Mouse (Mus musculus) thymus, postnatal 0 days (tissue): ENCODE data around the gene Alg14. TPM values are rescaled to one million over a fixed set of nuclear protein-coding genes. Genes with fewer than 3 reads are reported as not detected.

Experiments
- DNase-seq: peaks from one replicate; pipeline ENCODE4 v3.0.0-alpha.2; 2015; ENCODE audit warnings: low spot score
- polyA plus RNA-seq: library from polyadenylated mRNA; unstranded; fragments of >200 nt; fragmentation: Nextera tagmentation; extraction: Ambion mirVana; gene quantifications from 2 replicates; pipeline ENCODE4 v1.2.1, GENCODE M21; 2015

Gene Alg14
- polyA plus RNA-seq, 1 experiment from 2014 or later, result 28.1 TPM

GRCm38 (mm10) chr3:121277009-121277408 is 14.6 kb upstream of the Alg14 start:
- DNase-seq, result no peak

GRCm38 (mm10) chr3:121277557-121277956 is 14.0 kb upstream of the Alg14 start:
- no peak for DNase-seq

DNA sequence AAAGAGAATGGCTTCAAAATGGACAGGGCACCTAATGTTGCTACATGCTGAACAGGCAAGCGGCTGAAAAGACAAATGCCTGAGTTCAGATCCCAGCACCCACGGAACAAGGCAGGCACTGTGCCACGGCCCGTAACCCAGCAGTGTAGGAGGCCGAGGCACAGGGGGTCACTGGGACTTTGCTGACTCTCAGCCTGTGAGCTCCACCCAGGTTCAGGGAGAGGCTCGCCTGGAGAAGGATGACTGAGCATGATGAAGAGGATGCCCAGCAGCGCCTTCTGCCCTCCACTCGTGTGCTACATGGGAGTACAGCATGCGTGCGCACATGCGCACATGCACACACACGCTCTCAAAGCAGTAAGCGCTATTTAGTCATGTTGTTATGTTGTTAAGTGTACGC is 11.9 kb upstream of the Alg14 start:
- no peak for DNase-seq

DNA sequence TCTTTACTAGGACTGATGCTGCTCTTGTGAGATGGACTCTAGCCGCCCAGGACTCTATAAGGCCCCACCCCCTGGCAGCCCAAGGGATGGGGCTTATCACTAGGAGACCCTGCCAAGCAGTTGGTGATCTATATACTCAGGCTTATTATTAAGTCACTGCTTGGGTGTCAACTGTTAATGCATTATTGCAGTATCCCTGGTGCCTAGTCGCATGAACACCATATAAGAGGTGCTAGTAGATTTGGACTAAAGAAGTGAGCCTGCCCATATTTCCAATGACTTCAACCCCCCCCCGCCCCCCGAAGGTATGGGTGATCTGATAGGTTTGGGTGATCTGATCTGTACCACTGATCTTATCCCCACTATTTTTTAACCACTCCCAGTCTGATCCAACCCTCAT is 8.6 kb upstream of the Alg14 start, which contains the start of gene Tmem56:
Tmem56 (minus strand) TSS at position 101 of the 400 bp plus-strand sequence.
- DNase-seq, result no peak

GRCm38 (mm10) chr3:121285219-121285618 is 6.4 kb upstream of the Alg14 start:
- DNase-seq, result no peak

DNA sequence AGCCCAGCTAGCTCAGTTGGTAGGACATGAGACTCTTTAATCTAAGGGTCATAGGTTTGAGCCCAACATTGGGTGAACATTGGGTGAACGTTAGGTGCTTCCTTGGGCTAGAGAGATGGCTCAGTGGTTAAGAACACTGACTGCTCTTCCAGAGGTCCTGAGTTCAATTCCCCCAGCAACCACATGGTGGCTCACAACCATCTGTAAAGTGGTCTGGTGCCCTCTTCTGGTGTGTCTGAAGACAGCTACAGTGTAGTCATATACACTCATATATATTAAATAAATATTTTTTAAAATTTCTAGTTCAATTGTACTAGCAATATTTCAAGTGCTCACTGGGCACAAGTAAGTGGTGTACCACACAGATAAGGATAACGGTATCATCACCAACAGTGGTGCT is 4.4 kb upstream of the Alg14 start:
- DNase-seq, result no peak

DNA sequence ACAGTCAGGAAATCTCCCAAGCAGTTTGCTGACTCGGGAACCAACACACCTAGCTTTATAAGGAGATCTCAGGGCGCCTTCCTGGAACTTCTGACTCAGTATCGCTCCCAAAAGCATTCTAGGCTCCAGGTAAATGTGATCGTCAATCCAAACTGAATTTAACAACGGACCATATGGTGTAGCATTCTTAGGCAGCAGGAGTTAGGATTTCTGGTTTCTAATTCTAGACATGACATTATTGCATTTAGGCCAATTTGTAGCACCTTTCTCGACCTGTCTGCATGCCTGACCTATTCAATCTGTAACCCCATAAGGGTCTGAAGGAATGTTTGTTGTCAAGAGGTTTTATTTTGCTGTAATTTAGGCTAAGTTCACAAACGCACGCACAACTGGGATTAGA is 892 bp upstream of the Alg14 start:
- no peak for DNase-seq

DNA sequence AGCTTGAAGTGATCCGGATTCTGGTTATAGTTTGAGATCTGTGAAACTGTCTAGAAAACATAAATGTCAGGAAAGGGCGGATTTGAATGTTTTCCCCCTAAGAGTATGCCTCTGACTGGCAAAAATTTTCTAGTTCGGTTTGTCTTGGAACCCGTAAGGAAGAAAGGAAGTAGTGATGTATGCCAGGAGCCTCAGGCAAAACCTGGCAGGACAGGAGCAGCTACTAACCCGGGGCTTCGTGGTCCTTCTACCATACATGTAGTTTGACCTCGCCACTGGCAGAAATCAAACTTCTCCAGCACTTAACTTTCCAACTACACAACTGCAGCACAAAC is 381 bp upstream of the Alg14 start:
- DNase-seq, result no peak

DNA sequence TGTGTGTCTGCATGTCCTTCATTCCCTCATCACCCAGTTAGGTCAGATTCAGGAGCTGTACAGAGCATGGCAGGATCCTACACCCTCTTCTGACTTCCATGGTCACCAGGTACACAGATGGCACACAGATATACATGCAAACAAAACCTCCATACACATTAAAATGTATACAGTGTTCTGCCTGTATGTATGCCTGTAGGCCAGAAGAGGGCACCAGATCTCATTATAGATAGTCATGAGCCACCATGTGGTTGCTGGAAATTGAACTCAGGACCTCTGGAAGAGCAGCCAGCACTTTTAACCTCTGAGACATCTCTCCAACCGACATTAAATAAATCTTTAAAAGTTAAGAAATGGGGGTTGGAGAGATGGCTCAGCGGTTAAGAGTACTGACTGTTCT is 2.6 kb downstream of the Alg14 start:
- peak; percentile 6 for DNase-seq

GRCm38 (mm10) chr3:121306641-121307040 is 15.1 kb downstream of the Alg14 start:
- peak; percentile 13 for DNase-seq

DNA sequence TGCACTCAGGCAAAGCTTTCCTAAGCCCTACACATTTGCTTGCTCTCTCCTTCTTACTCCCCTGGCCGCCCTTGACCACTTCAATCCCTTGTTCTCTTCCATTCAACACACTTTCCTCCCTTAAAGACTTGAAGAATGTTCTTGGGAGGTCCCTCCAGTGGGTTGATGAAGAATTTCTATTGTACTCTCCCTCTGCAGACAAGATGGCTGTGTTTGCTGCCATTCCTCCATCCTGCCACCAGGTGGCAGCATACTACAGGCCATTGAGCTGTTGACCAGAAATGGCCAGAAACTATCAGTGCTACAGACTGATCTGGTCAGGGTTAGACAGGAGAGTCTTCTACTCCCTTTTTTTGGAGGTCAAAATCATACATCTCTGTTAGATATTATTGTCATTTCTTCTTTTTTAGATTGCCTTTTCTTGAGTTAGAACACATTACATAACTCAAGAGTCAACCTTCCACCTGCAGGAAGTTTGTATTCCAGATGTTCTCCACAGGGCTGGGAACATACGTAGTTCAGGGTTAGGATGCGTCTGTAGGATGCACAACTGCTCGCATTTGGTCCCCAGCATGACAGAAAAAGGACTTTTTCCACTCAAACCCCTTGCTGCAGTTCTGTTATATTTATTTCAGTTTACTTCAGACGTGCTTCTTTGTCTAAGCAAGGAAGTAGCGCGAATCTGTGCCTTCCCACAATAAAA is 16.1 kb downstream of the Alg14 start:
- peak; percentile 80 for DNase-seq

GRCm38 (mm10) chr3:121308935-121309334 is 17.4 kb downstream of the Alg14 start:
- DNase-seq, result no peak

DNA sequence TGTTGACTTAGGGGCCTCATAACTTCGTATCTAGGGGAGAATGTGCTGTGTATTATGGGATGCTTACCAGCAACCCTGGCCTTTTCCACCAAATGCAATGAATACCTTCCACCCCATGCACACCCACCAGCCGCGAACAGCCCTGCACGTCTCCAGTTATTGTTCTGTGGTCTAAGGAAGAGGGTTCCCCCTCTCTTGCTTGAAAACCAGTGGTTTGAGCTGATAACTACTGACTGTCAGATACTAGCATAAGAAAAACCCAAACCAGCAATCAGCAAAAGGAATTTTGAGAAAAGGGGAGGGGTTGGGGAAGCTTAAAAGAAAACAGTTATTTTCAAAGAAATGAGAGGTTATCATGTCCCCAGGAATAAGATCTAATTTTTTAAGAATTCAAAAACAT is 17.9 kb downstream of the Alg14 start:
- no peak for DNase-seq

- peak; percentile 77 for DNase-seq
These were observed 18.5 kb downstream of the Alg14 start for GRCm38 (mm10) chr3:121309896-121310714.

DNA sequence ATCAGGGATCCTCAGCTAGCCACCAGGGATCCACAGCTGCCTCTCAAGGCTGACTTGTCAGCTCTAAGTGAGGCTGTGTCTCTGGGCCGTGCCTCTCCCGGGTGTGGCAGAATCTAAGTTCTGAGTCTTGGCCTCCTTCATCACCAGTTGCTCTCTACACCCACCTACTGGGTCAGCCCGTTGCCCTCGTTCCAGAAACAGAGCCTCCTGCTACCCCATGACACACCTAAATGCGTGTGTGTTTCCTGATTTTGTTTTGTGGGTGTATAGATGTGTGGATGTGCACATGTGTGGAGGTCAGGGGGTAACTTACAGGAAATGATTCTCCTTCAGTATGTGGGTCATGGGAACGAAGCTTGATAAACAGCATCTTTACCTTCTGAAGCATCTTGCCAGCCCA is 20.9 kb downstream of the Alg14 start:
- DNase-seq, result peak; percentile 87

DNA sequence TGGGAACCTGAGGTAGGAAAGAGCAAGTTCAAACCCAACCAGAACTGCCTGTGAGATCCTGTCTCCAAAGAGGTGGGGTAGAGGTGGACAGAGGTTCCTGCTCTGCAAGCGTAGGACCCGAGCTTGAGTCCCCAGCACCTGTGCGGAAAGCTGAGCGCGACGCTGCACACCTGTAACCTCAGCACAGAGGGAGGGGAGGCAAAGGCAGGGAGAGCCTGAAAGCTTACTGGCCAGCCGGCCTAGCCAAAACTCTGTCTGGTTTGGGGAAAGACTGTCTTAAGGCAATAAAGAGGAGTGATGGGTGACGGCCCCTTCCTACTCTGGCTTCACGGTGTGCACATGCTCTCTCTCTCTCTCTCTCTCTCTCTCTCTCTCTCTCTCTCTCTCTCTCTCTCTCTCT is 21.4 kb downstream of the Alg14 start:
- peak; percentile 67 for DNase-seq

- no peak for DNase-seq
These were observed 22.6 kb downstream of the Alg14 start for GRCm38 (mm10) chr3:121314149-121314548.

GRCm38 (mm10) chr3:121315498-121315897 is 23.9 kb downstream of the Alg14 start:
- no peak for DNase-seq

DNA sequence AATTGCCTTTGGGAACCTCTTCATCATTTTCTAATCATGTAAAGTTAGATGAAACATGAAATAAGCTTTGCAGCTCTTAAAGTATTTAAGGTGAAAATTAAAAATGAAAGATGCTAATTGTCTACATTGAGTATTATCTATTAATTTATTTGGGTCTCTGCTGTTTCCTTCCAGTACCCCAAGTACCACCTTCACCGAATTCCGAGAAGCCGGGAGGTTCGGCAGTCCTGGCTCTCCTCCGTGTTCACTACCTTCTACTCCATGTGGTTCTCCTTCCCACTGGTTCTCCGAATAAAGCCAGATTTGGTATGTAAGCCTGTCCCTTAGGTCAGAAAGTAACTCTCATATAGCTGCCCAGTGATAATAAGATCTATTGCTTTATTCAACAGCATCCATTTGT is 28.3 kb downstream of the Alg14 start:
- DNase-seq, result no peak

- DNase-seq, result no peak
These were observed 29.3 kb downstream of the Alg14 start for GRCm38 (mm10) chr3:121320896-121321295.

DNA sequence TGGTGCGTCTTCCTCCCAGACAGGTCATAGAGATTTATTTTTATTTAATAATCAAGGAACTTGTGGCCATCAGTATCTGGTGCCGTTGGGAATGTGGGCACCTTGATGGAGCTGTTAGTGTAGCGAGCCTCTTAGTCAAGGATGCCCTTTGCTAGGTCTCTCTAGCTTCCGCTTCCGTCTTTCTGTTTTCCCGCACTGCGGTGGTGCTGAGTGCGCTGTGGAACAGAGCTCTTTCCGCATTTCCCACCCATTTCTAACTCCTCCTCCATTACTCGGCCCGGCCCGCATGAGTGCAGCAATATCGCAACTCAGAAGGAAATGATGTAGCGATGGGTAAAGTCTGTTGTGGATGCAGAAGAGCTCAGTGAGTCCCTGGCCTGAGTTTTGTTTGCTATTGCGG is 31.8 kb downstream of the Alg14 start:
- no peak for DNase-seq

DNA sequence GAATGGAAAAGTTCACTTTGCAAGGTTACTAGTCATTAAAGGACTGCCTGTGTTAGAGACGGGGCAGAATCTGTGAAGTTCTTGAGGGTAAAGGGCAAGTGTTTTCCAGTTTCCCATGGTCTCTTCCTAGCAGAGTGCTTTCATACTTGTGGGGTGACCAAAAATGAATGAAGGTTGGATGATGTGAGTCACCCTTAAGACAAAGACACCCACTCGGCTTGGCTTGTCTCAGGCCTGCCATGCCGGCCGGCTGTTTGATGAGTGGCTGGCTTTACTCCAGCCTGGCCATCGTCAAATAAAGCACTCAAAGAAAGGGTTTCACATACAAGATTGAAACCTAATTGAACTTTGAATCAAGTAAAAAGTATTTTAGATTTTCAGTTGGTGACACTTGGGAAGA is 35.8 kb downstream of the Alg14 start:
- DNase-seq, result no peak

GRCm38 (mm10) chr3:121329647-121330046 is 38.1 kb downstream of the Alg14 start:
- DNase-seq, result peak; percentile 42
